Mouse (Mus musculus): ENCODE data around the gene Gm28036. TPM values are rescaled to one million over a fixed set of nuclear protein-coding genes. Genes with fewer than 3 reads are reported as not detected.

The Gm28036 gene
- polyA plus RNA-seq (2012), result 15.6 and 21.8 TPM in 2 replicates

GRCm38 (mm10) chr2:156126992-156127391 lies at the start of gene Gm28036:
Gm28036 (minus strand) TSS chr2:156127092.
- TF ChIP-seq GATA1 (IDR thresholded peaks at IDR 0.05; ENCODE audit: low read length), result no peak

GRCm38 (mm10) chr2:156166557-156166956 lies 39.7 kb upstream of the Gm28036 start:
- TF ChIP-seq GATA1 (IDR thresholded peaks at IDR 0.05; ENCODE audit: low read length), result no peak

- TF ChIP-seq GATA1 (IDR thresholded peaks at IDR 0.05; ENCODE audit: low read length), result no peak
These were observed 38.6 kb upstream of the Gm28036 start for GRCm38 (mm10) chr2:156165478-156165877.

DNA sequence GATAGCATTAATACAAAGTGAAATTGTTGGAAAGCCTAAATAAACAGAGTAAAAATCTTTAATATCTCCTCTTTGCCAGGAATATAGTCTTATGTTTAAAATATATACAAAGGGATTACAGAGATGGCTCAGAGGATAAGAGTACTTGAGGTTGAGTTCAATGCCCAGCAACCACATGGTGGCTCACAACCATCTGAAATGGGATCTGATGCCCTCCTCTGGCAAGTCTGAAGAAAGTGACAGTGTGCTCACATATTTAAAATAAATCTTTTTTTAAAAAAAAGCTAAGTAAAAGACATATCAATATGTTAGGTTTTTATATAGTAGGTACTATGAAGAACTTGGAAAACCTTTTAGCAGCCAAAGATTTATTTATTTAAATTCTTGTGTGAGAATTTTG lies 24.6 kb upstream of the Gm28036 start:
- TF ChIP-seq GATA1 (IDR thresholded peaks at IDR 0.05; ENCODE audit: low read length), result no peak

GRCm38 (mm10) chr2:156147316-156147915 lies 20.5 kb upstream of the Gm28036 start:
- TF ChIP-seq GATA1 (IDR thresholded peaks at IDR 0.05; ENCODE audit: low read length), result no peak

GRCm38 (mm10) chr2:156146272-156146989 lies 19.5 kb upstream of the Gm28036 start:
- TF ChIP-seq GATA1 (IDR thresholded peaks at IDR 0.05; ENCODE audit: low read length), result no peak

- no peak for TF ChIP-seq GATA1 (IDR thresholded peaks at IDR 0.05; ENCODE audit: low read length)
These were observed 18.7 kb upstream of the Gm28036 start for GRCm38 (mm10) chr2:156145486-156146130.

DNA sequence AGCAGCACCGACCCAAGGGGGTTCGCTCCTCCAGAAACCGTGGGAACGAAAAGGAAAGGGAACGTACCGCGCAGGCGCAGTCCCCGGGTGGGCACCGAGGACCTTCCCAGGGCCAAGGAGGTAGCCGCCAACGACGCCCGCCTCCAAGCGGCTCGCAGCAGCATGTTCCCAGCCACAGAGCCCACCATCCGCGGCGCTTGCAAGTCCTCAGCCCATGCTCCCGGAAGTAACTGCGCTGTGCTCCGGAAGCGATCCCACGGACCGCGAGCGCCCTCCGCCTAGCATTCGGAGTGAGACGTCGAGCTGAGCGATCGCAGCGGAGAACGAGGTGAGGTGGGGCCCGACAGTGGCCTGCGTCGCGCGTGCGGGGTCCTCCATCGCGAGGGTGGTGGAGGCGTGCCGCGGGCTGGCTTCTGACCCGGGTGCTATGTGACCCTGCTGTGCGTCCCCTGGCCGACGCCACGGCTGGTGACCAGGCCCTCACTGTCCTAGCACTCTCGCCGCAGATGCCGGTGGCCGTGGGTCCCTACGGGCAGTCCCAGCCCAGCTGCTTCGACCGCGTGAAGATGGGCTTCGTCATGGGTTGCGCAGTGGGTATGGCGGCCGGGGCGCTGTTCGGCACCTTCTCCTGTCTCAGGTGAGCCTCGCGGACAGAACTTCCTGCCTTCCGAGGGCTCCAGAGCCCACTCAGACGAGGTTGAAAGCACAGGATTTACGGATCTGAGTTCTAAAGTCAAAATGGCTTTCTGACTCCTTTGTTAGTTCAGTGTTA lies 17.2 kb upstream of the Gm28036 start, which contains the start of the genes Romo1 and Nfs1:
Gene Romo1, plus strand, starts transcription at position 87 of the 772 bp plus-strand sequence.
Gene Nfs1, minus strand, starts transcription at position 234 of the 772 bp plus-strand sequence.
- no peak for TF ChIP-seq GATA1 (IDR thresholded peaks at IDR 0.05; ENCODE audit: low read length)

GRCm38 (mm10) chr2:156143367-156143766 lies 16.5 kb upstream of the Gm28036 start:
- TF ChIP-seq GATA1 (IDR thresholded peaks at IDR 0.05; ENCODE audit: low read length), result no peak

DNA sequence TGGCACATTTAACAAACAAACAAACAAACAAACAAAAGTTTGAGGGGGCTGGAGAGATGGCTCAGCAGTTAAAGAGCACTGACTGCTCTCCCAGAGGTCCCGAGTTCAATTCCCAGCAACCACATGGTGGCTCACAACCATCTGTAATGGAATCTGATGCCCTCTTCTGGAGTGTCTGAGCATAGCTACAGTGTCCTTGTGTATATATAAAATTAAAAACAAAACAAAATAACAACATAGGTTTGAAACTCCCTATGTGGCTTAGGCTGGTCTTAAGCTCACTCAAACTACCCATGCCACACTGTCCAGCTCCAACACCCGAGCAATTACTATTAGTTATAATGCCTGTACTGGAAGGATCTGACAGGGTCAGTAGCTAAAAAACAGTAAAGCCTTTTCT lies 15.9 kb upstream of the Gm28036 start:
- no peak for TF ChIP-seq GATA1 (IDR thresholded peaks at IDR 0.05; ENCODE audit: low read length)

- TF ChIP-seq GATA1 (IDR thresholded peaks at IDR 0.05; ENCODE audit: low read length), result no peak
These were observed 8.8 kb upstream of the Gm28036 start for GRCm38 (mm10) chr2:156135695-156136094.

GRCm38 (mm10) chr2:156134161-156134560 lies 7.3 kb upstream of the Gm28036 start:
- no peak for TF ChIP-seq GATA1 (IDR thresholded peaks at IDR 0.05; ENCODE audit: low read length)

GRCm38 (mm10) chr2:156123731-156124130 lies 3.2 kb downstream of the Gm28036 start:
- no peak for TF ChIP-seq GATA1 (IDR thresholded peaks at IDR 0.05; ENCODE audit: low read length)

GRCm38 (mm10) chr2:156119566-156119965 lies 7.3 kb downstream of the Gm28036 start:
- no peak for TF ChIP-seq GATA1 (IDR thresholded peaks at IDR 0.05; ENCODE audit: low read length)

DNA sequence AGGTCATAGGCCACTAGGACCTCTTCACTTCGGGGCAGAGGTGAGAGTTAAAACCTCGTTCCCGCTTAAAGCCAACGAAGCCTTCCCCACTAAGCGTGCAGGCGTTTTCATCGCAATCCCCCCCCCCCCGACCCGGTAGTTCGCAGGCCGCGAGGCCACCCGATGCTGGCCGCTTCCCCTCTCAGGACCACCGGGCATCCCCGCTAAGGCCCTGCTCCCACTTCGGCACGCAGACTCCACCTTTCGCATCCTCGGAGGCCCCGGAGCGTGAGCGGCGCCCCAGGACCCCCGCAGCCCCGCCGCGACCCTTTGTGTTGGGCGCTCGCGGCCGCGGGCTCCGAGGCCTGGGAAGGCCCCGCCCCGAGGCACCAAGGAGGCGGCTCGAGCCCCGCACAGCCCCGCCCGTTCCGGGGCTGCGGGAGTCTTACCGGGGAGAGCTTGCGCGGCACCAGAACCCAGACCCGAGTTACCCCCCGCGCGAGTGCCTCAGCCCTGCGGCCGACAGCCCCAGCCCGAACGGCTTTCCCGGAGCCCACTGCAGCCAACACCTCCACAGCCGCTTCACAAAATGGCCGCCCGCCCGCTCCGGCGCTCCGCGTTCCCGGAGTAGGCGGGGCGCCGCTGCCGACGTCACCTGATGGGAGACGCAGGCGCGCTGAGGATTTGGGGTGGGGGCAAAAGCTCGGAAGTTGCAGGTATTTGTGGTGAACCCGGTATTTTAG lies 15.4 kb downstream of the Gm28036 start, which contains the start of the genes Cpne1 and Rbm12:
Gene Cpne1, minus strand, starts transcription at position 608 of the 722 bp plus-strand sequence.
Gene Rbm12, minus strand, starts transcription at position 621 of the 722 bp plus-strand sequence.
- TF ChIP-seq GATA1 (IDR thresholded peaks at IDR 0.05; ENCODE audit: low read length), result no peak

All from G1E-ER4 (cell line).